Mouse (Mus musculus): ENCODE data around the gene Enoph1. TPM values are rescaled to one million over a fixed set of nuclear protein-coding genes. Genes with fewer than 3 reads are reported as not detected.

Enoph1 gene
- polyA plus RNA-seq, 1 experiment from 2014 or later: 52.3 TPM

DNA sequence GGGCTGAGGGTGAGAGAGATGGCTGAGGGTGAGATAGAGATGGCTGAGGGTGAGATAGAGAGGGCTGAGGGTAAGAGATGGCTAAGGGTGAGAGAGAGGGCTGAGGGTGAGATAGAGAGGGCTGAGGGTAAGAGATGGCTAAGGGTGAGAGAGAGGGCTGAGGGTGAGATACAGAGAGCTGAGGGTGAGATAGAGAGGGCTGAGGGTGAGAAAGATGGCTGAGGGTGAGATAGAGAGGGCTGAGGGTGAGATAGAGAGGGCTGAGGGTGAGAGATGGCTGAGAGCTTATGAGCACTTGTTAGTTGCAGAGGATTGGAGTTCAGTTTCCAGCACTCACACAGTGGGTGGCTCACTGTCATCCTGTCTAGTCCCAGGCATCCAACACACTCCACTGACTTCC is 19.7 kb upstream of the Enoph1 start:
- H3K4me2 ChIP-seq: no peak overlapping the region
- no peaks in the 10 kb centered on the region for H3K27me3 ChIP-seq (replicated peaks)
- ATAC-seq (ENCODE audit: low FRiP score): no peak
- H3K36me3 ChIP-seq: no peaks in the 10 kb centered on the region
- no peak overlapping the region for H3K27ac ChIP-seq (replicated peaks)
- H3K9me3 ChIP-seq (replicated peaks): no peaks in the 10 kb centered on the region
- H3K4me3 ChIP-seq (replicated peaks): no peak overlapping the region
- H3K4me1 ChIP-seq: no peaks in the 10 kb centered on the region
- H3K9ac ChIP-seq (replicated peaks): no peak overlapping the region

DNA sequence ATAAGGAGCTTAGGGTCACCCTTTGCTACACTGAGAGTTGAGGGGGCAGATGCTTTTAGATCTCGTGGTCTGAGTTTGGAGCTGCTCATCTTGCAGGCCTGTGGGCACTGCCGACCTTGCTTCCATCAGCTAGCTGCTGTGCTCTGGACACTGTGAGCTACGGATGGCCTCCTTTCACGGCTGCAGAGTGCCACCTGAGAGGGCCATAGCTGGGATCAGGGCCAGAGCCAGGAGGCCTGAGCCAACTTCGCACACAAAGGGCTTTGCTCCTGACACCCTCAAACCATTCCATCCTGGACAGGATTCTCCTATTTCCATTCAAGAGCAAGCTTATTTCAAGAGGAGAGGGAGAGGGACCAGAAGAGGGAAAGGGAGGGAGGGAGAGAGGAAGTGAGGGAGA is 15.4 kb upstream of the Enoph1 start:
- no peak overlapping the region for H3K4me2 ChIP-seq
- H3K27me3 ChIP-seq (replicated peaks): no peaks in the 10 kb centered on the region
- no peaks in the 10 kb centered on the region for H3K9me3 ChIP-seq (replicated peaks)
- WGBS: 68% methylated on average over 5 of the region's 5 CpGs
- H3K9ac ChIP-seq (replicated peaks): no peak overlapping the region
- H3K36me3 ChIP-seq: no peaks in the 10 kb centered on the region
- no peak overlapping the region for H3K4me3 ChIP-seq (replicated peaks)
- no peak for ATAC-seq (ENCODE audit: low FRiP score)
- H3K4me1 ChIP-seq: no peaks in the 10 kb centered on the region
- no peak overlapping the region for H3K27ac ChIP-seq (replicated peaks)

- H3K27me3 ChIP-seq (replicated peaks): no peaks in the 10 kb centered on the region
- WGBS: 77% methylated on average over 1 of the region's 1 CpGs
- no peak for ATAC-seq (ENCODE audit: low FRiP score)
- H3K9ac ChIP-seq (replicated peaks): no peak overlapping the region
- no peak overlapping the region for H3K4me3 ChIP-seq (replicated peaks)
- H3K27ac ChIP-seq (replicated peaks): no peak overlapping the region
- no peak overlapping the region for H3K4me2 ChIP-seq
- H3K36me3 ChIP-seq: no peaks in the 10 kb centered on the region
- peaks cover 1% of the 10 kb centered on the region for H3K4me1 ChIP-seq
- no peaks in the 10 kb centered on the region for H3K9me3 ChIP-seq (replicated peaks)
Observed at GRCm38 (mm10) chr5:100024868-100025267, 14.9 kb upstream of the Enoph1 start.

DNA sequence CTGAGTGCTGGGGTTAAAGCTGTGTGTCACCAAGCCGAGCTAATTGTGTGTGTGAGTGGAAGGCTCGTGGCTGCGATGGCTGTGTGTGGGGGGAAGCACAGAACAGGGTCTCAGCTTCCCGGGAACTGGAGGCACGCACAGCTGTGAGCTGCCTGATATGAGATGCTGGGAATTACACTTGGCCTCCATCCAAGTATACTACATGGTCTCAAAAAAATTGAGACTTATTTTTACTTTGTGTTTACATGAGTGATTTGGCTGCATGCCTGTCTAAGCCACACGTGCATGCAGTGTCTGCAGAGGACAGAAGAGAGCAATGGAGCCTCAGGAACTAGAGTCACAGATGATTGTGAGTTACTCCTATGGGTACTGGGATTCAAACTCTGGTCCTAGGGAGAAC is 9.7 kb upstream of the Enoph1 start:
- no peak overlapping the region for H3K4me3 ChIP-seq (replicated peaks)
- no peaks in the 10 kb centered on the region for H3K27me3 ChIP-seq (replicated peaks)
- peaks cover 40% of the 10 kb centered on the region for H3K36me3 ChIP-seq
- H3K4me2 ChIP-seq: no peak overlapping the region
- peaks cover 16% of the 10 kb centered on the region for H3K4me1 ChIP-seq
- peak overlapping the region; percentile 25; the same call in 1 of the 2 replicates for H3K27ac ChIP-seq (replicated peaks)
- WGBS: 17% methylated on average over 6 of the region's 6 CpGs
- H3K9me3 ChIP-seq (replicated peaks): no peaks in the 10 kb centered on the region
- ATAC-seq (ENCODE audit: low FRiP score): peak; percentile 63
- H3K9ac ChIP-seq (replicated peaks): no peak overlapping the region

GRCm38 (mm10) chr5:100032107-100032506 is 7.7 kb upstream of the Enoph1 start:
- Histone ChIP-seq H3K27me3 (replicated peaks) (no peaks in the 10 kb centered on the region), H3K4me1 (peaks cover 32% of the 10 kb centered on the region), H3K4me3 (replicated peaks) (no peak overlapping the region), H3K36me3 (peaks cover 41% of the 10 kb centered on the region), H3K9ac (replicated peaks) (no peak overlapping the region), H3K27ac (replicated peaks) (no peak overlapping the region), H3K4me2 (no peak overlapping the region), H3K9me3 (replicated peaks) (no peaks in the 10 kb centered on the region)
- no peak for ATAC-seq (ENCODE audit: low FRiP score)
- WGBS: 76% methylated on average over 2 of the region's 2 CpGs

GRCm38 (mm10) chr5:100032646-100033045 is 7.1 kb upstream of the Enoph1 start:
- H3K4me2 ChIP-seq: no peak overlapping the region
- no peak overlapping the region for H3K4me3 ChIP-seq (replicated peaks)
- peaks cover 41% of the 10 kb centered on the region for H3K36me3 ChIP-seq
- H3K4me1 ChIP-seq: peaks cover 38% of the 10 kb centered on the region
- 77% methylated on average over 3 of the region's 3 CpGs for WGBS
- H3K27ac ChIP-seq (replicated peaks): no peak overlapping the region
- H3K9me3 ChIP-seq (replicated peaks): no peaks in the 10 kb centered on the region
- H3K9ac ChIP-seq (replicated peaks): no peak overlapping the region
- ATAC-seq (ENCODE audit: low FRiP score): no peak
- H3K27me3 ChIP-seq (replicated peaks): no peaks in the 10 kb centered on the region

- Histone ChIP-seq H3K4me3 (replicated peaks) (peak overlapping the region; percentile 93; the same call in 1 of the 2 replicates), H3K4me2 (peak overlapping the region; percentile 89), H3K9me3 (replicated peaks) (no peaks in the 10 kb centered on the region), H3K36me3 (peaks cover 40% of the 10 kb centered on the region), H3K9ac (replicated peaks) (no peak overlapping the region), H3K27me3 (replicated peaks) (no peaks in the 10 kb centered on the region), H3K27ac (replicated peaks) (no peak overlapping the region), H3K4me1 (peaks cover 38% of the 10 kb centered on the region)
- 25% methylated on average over 7 of the region's 7 CpGs for WGBS
- no peak for ATAC-seq (ENCODE audit: low FRiP score)
Observed at GRCm38 (mm10) chr5:100035950-100036349, 3.8 kb upstream of the Enoph1 start.

- Histone ChIP-seq H3K4me2 (peak overlapping the region; percentile 89), H3K36me3 (peaks cover 32% of the 10 kb centered on the region), H3K27me3 (replicated peaks) (no peaks in the 10 kb centered on the region), H3K4me3 (replicated peaks) (peak overlapping the region; percentile 93), H3K9me3 (replicated peaks) (no peaks in the 10 kb centered on the region), H3K9ac (replicated peaks) (no peak overlapping the region), H3K4me1 (peaks cover 45% of the 10 kb centered on the region), H3K27ac (replicated peaks) (no peak overlapping the region)
- 25% methylated on average over 7 of the region's 7 CpGs for WGBS
- no peak for ATAC-seq (ENCODE audit: low FRiP score)
Observed at GRCm38 (mm10) chr5:100036681-100037080, 3.1 kb upstream of the Enoph1 start.

- peak overlapping the region; percentile 93 for H3K4me3 ChIP-seq (replicated peaks)
- no peaks in the 10 kb centered on the region for H3K9me3 ChIP-seq (replicated peaks)
- peak; percentile 23 for ATAC-seq (ENCODE audit: low FRiP score)
- H3K27ac ChIP-seq (replicated peaks): peak overlapping the region; percentile 99
- no peaks in the 10 kb centered on the region for H3K27me3 ChIP-seq (replicated peaks)
- WGBS: under 1% methylated on average over 32 of the region's 45 CpGs
- peaks cover 18% of the 10 kb centered on the region for H3K36me3 ChIP-seq
- H3K4me1 ChIP-seq: peaks cover 52% of the 10 kb centered on the region
- peak overlapping the region; percentile 99 for H3K9ac ChIP-seq (replicated peaks)
- peak overlapping the region; percentile 89 for H3K4me2 ChIP-seq
Observed at GRCm38 (mm10) chr5:100037965-100038713, 1.6 kb upstream of the Enoph1 start.

DNA sequence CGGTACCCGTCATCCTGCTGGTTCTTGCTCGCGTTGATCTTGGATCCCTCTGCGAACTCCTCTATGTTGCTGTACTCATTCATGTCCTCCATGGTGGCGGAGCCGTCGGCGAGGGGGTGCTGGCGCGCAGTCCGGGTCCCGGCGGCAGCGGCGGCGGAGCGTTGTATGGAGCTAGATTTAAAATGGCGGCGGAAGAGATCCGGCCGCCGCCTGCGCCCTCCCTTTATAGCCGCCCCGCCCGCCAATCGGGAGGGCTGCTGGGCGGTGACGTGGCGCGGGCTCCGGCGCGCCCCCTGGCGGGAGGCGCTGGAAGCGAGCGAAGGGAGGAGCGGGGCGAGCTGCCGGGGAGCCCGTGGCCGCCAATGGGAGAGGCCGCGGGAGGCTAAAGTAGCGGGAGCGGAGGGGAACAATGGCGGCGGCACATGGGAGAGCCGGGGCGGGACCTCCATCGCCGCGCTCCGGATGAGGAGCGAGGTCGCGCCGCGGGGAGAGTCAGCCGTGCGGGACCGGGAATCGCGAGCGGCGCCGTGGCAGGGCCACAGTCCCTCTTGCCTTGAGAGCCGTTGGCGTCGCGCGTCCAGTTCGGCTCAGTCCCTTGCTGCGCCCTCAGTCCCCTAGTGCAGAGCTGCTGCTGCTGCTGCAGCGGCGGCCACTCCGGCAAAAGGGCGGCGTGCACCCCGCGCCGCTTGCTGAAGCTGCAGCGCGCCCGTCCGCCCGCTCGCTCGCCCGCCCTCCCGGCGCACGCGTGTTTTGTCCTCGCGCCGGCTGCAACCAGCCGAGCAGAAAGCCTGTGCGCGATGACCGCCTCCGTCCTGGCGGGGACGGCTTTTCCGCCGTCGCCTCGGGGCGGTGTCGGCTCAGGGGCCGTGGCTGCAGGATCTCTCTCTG is 827 bp upstream of the Enoph1 start:
- peak overlapping the region; percentile 99 for H3K27ac ChIP-seq (replicated peaks)
- H3K27me3 ChIP-seq (replicated peaks): no peaks in the 10 kb centered on the region
- WGBS: under 1% methylated on average over 106 of the region's 113 CpGs
- H3K9me3 ChIP-seq (replicated peaks): no peaks in the 10 kb centered on the region
- peaks cover 57% of the 10 kb centered on the region for H3K4me1 ChIP-seq
- ATAC-seq (ENCODE audit: low FRiP score): peak; percentile 85
- peaks cover 11% of the 10 kb centered on the region for H3K36me3 ChIP-seq
- peak overlapping the region; percentile 99 for H3K9ac ChIP-seq (replicated peaks)
- H3K4me3 ChIP-seq (replicated peaks): peak overlapping the region; percentile 93
- peak overlapping the region; percentile 89 for H3K4me2 ChIP-seq

- peaks cover 61% of the 10 kb centered on the region for H3K4me1 ChIP-seq
- WGBS: 2% methylated on average over 19 of the region's 19 CpGs
- peak overlapping the region; percentile 99 for H3K27ac ChIP-seq (replicated peaks)
- ATAC-seq (ENCODE audit: low FRiP score): no peak
- no peaks in the 10 kb centered on the region for H3K9me3 ChIP-seq (replicated peaks)
- peak overlapping the region; percentile 89 for H3K9ac ChIP-seq (replicated peaks)
- no peaks in the 10 kb centered on the region for H3K27me3 ChIP-seq (replicated peaks)
- H3K4me2 ChIP-seq: peak overlapping the region; percentile 74
- H3K36me3 ChIP-seq: no peaks in the 10 kb centered on the region
- H3K4me3 ChIP-seq (replicated peaks): peak overlapping the region; percentile 93
Observed at GRCm38 (mm10) chr5:100040281-100040784, 548 bp downstream of the Enoph1 start.

All from neural tube, embryonic 15.5 days (tissue).